Mouse (Mus musculus) erythroblast, embryonic 14.5 days (primary cell): ENCODE measurements around the gene Tm2d3. TPM values are rescaled to one million over a fixed set of nuclear protein-coding genes. Genes with fewer than 3 reads are reported as not detected.

ENCODE experiments used
- H3K27me3 ChIP-seq: 2 replicates; pipeline ENCODE4 v1.6.1; 2012; ENCODE audit warnings: inconsistent platforms; ENCODE audit not compliant: control insufficient read depth
- H3K36me3 ChIP-seq: 2 replicates; pipeline ENCODE4 v1.6.1; 2012; ENCODE audit warnings: mild to moderate bottlenecking, inconsistent platforms; ENCODE audit not compliant: control insufficient read depth
- H3K4me1 ChIP-seq: 2 replicates; pipeline ENCODE4 v1.6.1; 2012; ENCODE audit warnings: inconsistent platforms; ENCODE audit not compliant: control insufficient read depth
- H3K4me3 ChIP-seq: replicated peaks from 2 replicates; pipeline ENCODE3; 2012; ENCODE audit warnings: moderate library complexity, mild to moderate bottlenecking, inconsistent platforms
- H3K9me3 ChIP-seq: 2 replicates; pipeline ENCODE4 v1.6.1; 2012; ENCODE audit warnings: low read length, inconsistent platforms, mixed read lengths; ENCODE audit not compliant: control insufficient read depth
- GATA1 ChIP-seq: IDR thresholded peaks from 2 replicates; pipeline ENCODE4 v1.6.1; 2012; ENCODE audit warnings: low read length, inconsistent platforms, mixed read lengths
- TAL1 ChIP-seq: IDR thresholded peaks from 3 replicates; pipeline ENCODE4 v1.6.1; 2012; ENCODE audit warnings: low read length, inconsistent platforms, mixed read lengths
- polyA plus RNA-seq: library from polyadenylated mRNA; stranded (reverse); fragments of >175 nt; gene quantifications from 2 replicates; pipeline ENCODE4 v1.2.3, GENCODE M21; 2012

Tm2d3 gene
- polyA plus RNA-seq, 1 experiment = 0.43 TPM

GRCm38 (mm10) chr7:65693301-65693821 lies 2.4 kb downstream of the Tm2d3 start:
- Histone ChIP-seq H3K4me1 (peaks cover 23% of the 10 kb centered on the region), H3K36me3 (peaks cover 76% of the 10 kb centered on the region), H3K9me3 (no peaks in the 10 kb centered on the region), H3K27me3 (no peaks in the 10 kb centered on the region), H3K4me3 (peak overlapping the region; percentile 94)
- TF ChIP-seq TAL1 (no peak), GATA1 (no peak)

- Histone ChIP-seq H3K4me3 (no peak overlapping the region), H3K27me3 (no peaks in the 10 kb centered on the region), H3K36me3 (peaks cover 77% of the 10 kb centered on the region), H3K9me3 (no peaks in the 10 kb centered on the region), H3K4me1 (peaks cover 23% of the 10 kb centered on the region)
- TF ChIP-seq TAL1 = no peak
- no peak for TF ChIP-seq GATA1
Observed at GRCm38 (mm10) chr7:65696450-65696849, 5.5 kb downstream of the Tm2d3 start.

DNA sequence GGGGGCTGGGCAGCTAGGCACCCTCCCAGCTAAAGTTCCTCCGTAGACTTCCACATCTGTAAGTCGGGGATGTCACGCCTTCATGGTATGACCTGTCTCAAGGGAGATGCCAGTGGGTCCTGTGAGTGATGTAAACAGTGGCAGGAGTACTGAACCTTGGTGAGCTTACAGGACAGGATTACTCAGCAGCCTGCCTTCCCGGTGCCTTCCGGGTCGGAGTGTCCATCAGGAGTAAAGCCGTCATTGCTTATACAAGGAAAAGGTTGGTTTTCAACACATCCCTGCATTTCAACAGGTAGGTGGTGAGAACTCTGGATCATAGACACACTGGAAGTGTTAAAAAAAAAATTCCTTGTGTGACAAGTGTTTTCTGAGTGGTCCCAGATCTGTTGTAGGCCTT lies 11.1 kb downstream of the Tm2d3 start:
- H3K4me1 ChIP-seq = peaks cover 4% of the 10 kb centered on the region
- H3K36me3 ChIP-seq = peaks cover 54% of the 10 kb centered on the region
- no peaks in the 10 kb centered on the region; the same call in 1 of the 2 replicates for H3K27me3 ChIP-seq
- H3K9me3 ChIP-seq = no peaks in the 10 kb centered on the region
- no peak overlapping the region for H3K4me3 ChIP-seq
- TF ChIP-seq GATA1 (no peak), TAL1 (no peak)

DNA sequence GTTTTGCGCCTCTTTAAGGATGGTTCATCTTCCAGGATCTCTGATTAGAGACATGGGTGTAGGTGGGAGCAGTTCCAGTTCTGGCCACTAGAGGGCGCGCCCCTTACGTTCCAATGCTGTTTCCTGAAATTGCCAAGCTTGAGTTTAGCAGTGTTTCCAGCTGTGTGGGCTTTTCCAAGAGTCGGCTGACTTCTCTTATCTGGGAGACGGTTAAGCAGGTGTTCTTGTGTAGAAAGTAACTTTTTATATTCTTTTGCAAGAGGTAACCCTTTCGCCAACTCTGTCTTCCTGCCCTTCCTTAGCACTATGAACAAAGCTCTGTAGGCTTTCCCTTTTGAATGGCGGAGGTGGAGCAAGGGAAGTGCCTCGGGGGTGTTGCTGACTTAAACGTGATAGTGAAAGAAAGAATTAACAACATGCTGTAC lies 13.9 kb downstream of the Tm2d3 start:
- peak overlapping the region; percentile 40 for H3K4me3 ChIP-seq
- H3K36me3 ChIP-seq = peaks cover 28% of the 10 kb centered on the region
- no peaks in the 10 kb centered on the region for H3K9me3 ChIP-seq
- peaks cover 4% of the 10 kb centered on the region for H3K4me1 ChIP-seq
- H3K27me3 ChIP-seq = no peaks in the 10 kb centered on the region; the same call in 1 of the 2 replicates
- TF ChIP-seq GATA1 = no peak
- no peak for TF ChIP-seq TAL1

DNA sequence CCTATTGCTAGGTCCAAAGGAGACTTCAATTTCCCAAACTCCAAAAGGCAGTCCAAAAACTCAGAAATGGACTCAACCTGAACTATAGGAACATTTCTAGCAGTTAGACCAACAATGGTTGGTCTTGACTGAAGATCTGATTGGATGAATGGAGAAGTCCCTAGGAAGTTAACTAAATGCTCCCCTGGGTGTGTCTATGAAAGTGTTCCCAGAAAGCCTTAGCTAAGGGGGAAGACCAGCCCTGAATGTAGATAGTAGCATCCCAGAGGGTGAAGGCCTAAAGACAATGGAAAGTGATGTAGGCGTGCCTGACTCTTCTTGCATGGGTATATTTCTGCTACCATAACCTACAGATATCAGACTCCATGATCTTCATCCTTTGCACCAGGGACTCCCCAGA lies 17.5 kb downstream of the Tm2d3 start:
- peaks cover 4% of the 10 kb centered on the region for H3K4me1 ChIP-seq
- no peaks in the 10 kb centered on the region; the same call in 1 of the 2 replicates for H3K27me3 ChIP-seq

DNA sequence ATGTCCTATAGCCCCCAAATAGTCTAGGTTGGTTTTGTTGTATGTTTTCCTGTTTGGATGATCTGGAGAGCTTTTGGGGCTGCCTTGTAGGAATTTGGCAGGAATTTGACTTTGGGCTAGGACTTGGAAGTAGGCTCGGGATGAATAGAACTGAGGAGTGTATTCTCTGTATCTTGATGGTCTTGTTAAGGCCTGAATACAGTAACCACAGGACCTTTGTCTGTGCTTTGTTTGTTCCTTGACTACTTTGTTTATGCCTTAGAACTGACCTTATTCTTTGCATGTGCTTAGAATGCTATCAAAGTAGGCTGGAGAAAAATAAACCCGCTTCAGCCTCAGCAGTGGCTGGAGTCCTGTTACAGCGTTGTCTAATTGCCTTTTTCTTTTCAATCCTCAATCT lies 19.3 kb downstream of the Tm2d3 start:
- Histone ChIP-seq H3K4me1 (no peaks in the 10 kb centered on the region), H3K4me3 (no peak overlapping the region), H3K9me3 (no peaks in the 10 kb centered on the region), H3K27me3 (no peaks in the 10 kb centered on the region; the same call in 1 of the 2 replicates), H3K36me3 (no peaks in the 10 kb centered on the region)
- TF ChIP-seq TAL1 = no peak
- TF ChIP-seq GATA1 = no peak

More for the DNA sequence above, 17.5 kb downstream of the Tm2d3 start:
- TF ChIP-seq GATA1 = no peak
- no peak for TF ChIP-seq TAL1
- Histone ChIP-seq H3K4me3 (no peak overlapping the region), H3K9me3 (no peaks in the 10 kb centered on the region), H3K36me3 (no peaks in the 10 kb centered on the region)

GRCm38 (mm10) chr7:65713782-65714181 lies 22.8 kb downstream of the Tm2d3 start:
- Histone ChIP-seq H3K4me1 (no peaks in the 10 kb centered on the region), H3K36me3 (no peaks in the 10 kb centered on the region), H3K27me3 (no peaks in the 10 kb centered on the region), H3K9me3 (no peaks in the 10 kb centered on the region), H3K4me3 (no peak overlapping the region)
- no peak for TF ChIP-seq GATA1
- no peak for TF ChIP-seq TAL1

- H3K4me3 ChIP-seq = no peak overlapping the region
- H3K9me3 ChIP-seq = no peaks in the 10 kb centered on the region
- no peaks in the 10 kb centered on the region for H3K36me3 ChIP-seq
- TF ChIP-seq TAL1 = no peak
- TF ChIP-seq GATA1 = no peak
- H3K27me3 ChIP-seq = no peaks in the 10 kb centered on the region
- no peaks in the 10 kb centered on the region for H3K4me1 ChIP-seq
Observed at GRCm38 (mm10) chr7:65714304-65714703, 23.3 kb downstream of the Tm2d3 start.

- H3K4me3 ChIP-seq = no peak overlapping the region
- H3K4me1 ChIP-seq = no peaks in the 10 kb centered on the region
- H3K9me3 ChIP-seq = no peaks in the 10 kb centered on the region
- no peaks in the 10 kb centered on the region for H3K36me3 ChIP-seq
- H3K27me3 ChIP-seq = no peaks in the 10 kb centered on the region
- no peak for TF ChIP-seq TAL1
- no peak for TF ChIP-seq GATA1
Observed at GRCm38 (mm10) chr7:65734024-65734423, 43.1 kb downstream of the Tm2d3 start.

DNA sequence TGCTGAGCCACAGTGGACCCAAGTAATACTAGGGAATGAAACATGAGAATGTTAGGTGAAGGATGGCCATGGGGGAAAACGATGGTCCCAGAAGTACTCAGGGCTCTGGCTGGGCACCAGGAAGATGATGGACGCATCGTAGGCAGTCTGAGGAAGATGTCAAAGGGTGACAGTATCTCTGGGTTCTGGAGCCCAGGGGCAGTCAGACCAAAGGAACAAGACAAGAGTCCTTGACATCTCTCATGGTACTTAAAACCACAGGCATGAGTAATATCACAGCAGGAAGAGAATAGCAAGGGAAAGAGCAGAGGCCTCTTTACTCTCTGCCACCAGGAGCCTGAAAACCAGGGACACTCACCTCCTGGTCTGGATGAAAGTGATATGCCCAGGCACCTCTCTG lies 44.3 kb downstream of the Tm2d3 start:
- Histone ChIP-seq H3K9me3 (no peaks in the 10 kb centered on the region), H3K4me1 (no peaks in the 10 kb centered on the region), H3K36me3 (no peaks in the 10 kb centered on the region), H3K27me3 (no peaks in the 10 kb centered on the region), H3K4me3 (no peak overlapping the region)
- TF ChIP-seq TAL1 (no peak), GATA1 (no peak)
